Mouse (Mus musculus) spleen, adult 2 months (tissue): ENCODE results near the gene Spata17.

ENCODE experiments used
- CTCF ChIP-seq: fragments of 200-500 bp; IDR thresholded peaks from 2 replicates; pipeline ENCODE4 v1.5.1; 2011; ENCODE audit warnings: mild to moderate bottlenecking, inconsistent platforms; ENCODE audit not compliant: insufficient read depth, insufficient read length, insufficient replicate concordance; ENCODE audit errors: extremely low read depth
- POLR2A ChIP-seq: fragments of 200-500 bp; IDR thresholded peaks from 2 replicates; pipeline ENCODE4 v1.6.1; 2011; ENCODE audit warnings: low read depth, low read length, inconsistent platforms

DNA sequence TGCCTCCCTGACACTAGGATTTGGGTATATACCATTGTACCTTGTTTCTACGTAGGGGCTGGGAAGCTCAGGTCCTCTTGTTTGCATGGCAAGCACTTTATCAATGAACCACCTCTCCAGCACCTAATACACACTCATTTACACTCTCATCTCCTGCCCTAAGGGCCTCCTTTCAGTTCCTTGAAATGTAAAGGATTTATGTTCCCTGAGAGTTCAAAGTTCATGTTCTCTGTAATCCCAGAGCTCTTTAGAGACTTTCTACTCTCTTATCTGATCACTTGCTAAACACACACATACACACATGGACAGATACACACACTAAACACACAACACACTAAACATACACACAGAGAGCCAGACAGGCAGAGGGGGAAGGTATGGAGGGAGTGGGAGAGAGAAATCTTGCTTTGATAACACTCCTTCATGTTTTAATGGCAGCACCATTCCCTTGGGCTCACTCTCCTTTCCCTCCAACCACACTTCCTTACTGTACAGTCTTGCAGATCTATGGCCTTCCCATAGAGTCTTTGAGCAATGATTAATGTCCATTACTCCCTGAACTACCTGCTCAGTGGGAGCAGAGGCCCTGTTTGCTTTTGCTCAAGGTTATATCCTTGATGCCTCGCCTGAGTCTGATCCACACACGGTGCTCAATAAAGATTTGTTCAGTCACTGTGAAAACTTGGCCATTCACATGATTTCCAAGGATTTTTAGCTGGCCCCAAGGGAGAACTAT, 126.4 kb downstream of the Spata17 start:
- TF ChIP-seq POLR2A (no peak), CTCF (no peak)
